Mouse (Mus musculus): ENCODE data around the gene Slc35f3. TPM values are rescaled to one million over a fixed set of nuclear protein-coding genes. Genes with fewer than 3 reads are reported as not detected.

The Slc35f3 gene
- polyA plus RNA-seq, 1 experiment: not detected

DNA sequence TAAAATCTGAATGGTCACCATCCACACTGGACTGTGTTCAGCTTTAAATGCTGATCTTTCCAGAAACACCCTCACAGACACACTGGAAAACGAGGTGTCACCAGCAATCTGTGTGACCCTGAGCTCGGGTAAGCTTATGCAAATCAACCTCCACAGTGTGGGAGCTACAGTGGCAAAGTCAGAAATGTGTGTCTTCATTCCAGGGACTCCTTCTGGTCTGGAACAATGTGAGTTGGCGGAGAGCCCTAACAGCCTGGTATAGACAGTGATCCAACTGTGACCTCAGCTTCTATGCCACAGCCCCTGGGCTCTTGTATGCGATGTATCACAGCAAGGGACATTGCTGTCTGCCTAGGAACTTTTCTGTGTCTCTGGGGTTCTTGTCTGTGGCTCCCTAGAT is 25.3 kb upstream of the Slc35f3 start:
- Histone ChIP-seq H3K27ac (ENCODE audit: insufficient read depth, low read length) (no peak overlapping the region), H3K4me1 (ENCODE audit: control insufficient read depth, insufficient read depth, low read length) (no peaks in the 10 kb centered on the region), H3K4me3 (ENCODE audit: insufficient read depth, low read length) (no peak overlapping the region)
- TF ChIP-seq POLR2A (IDR thresholded peaks at IDR 0.05; ENCODE audit: low read depth, low read length) (no peak), CTCF (IDR thresholded peaks at IDR 0.05; ENCODE audit: borderline replicate concordance, insufficient read depth, low read length) (no peak)

DNA sequence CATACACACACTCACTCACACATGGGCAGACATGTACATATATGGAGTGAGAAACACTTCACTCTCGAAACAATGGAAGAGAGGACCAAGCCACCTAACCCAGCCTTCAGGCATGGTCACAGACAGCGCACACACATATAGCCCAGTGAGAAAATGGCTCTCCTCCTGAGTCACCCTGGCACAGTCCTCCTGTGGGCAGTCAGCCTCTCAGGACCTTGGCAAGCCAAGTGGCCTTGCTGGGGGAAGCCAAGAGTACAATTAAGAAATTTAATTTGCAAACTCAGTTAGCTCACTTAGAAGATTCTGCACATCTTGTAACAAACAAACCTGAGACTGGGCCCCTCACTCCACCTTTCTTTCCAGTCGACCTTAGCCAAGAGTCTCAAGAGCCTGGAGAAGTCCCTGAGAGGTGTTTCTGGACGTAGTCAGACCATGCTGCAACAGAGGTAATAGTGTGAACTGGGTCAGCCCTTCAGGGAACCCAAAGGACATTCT is 23.4 kb upstream of the Slc35f3 start:
- Histone ChIP-seq H3K4me1 (ENCODE audit: control insufficient read depth, insufficient read depth, low read length) (no peaks in the 10 kb centered on the region), H3K27ac (ENCODE audit: insufficient read depth, low read length) (no peak overlapping the region), H3K4me3 (ENCODE audit: insufficient read depth, low read length) (no peak overlapping the region)
- TF ChIP-seq POLR2A (IDR thresholded peaks at IDR 0.05; ENCODE audit: low read depth, low read length) (no peak), CTCF (IDR thresholded peaks at IDR 0.05; ENCODE audit: borderline replicate concordance, insufficient read depth, low read length) (no peak)

DNA sequence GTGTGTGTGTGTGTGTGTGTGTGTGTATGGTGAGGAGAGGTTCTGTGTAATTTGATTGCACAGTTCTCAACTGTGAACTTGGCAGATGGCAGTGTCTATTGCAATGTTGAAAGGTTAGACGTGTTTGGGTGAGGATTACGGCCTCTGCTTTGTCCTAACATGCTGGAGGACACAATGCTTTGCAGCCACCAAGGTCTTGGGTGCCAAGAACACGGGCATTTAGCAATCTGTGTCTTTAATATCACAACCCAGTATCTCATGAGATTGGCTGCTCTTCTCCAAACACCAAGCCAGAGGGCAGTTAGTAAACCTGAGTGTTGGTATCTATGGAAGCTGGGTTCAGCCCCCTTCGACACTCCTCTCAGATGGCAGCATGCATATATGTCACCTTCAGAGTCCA is 22.5 kb upstream of the Slc35f3 start:
- no peak for TF ChIP-seq POLR2A (IDR thresholded peaks at IDR 0.05; ENCODE audit: low read depth, low read length)
- H3K4me3 ChIP-seq (ENCODE audit: insufficient read depth, low read length): no peak overlapping the region
- H3K4me1 ChIP-seq (ENCODE audit: control insufficient read depth, insufficient read depth, low read length): no peaks in the 10 kb centered on the region
- H3K27ac ChIP-seq (ENCODE audit: insufficient read depth, low read length): no peak overlapping the region

DNA sequence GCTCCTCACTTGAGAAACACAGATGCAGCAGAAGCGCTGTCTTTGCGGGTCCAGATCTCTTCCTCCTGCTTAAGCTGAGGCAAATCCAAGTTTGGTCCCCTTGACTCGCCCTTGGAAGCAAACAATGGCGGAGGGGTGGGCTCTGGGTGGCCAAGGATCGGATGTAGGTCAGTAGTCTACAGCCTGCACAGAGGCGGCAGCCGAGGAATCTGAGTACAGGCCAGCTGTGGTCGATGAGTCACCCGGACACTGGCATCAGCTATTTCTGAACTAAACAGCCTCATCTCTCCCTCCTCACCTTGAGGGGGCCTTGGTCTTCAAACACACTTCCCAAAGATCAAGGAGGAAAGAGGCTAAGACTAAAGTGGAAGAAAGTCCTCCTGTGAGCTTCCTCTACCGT is 6.4 kb upstream of the Slc35f3 start:
- Histone ChIP-seq H3K4me3 (ENCODE audit: insufficient read depth, low read length) (no peak overlapping the region), H3K4me1 (ENCODE audit: control insufficient read depth, insufficient read depth, low read length) (no peaks in the 10 kb centered on the region), H3K27ac (ENCODE audit: insufficient read depth, low read length) (no peak overlapping the region)
- TF ChIP-seq POLR2A (IDR thresholded peaks at IDR 0.05; ENCODE audit: low read depth, low read length) (no peak), CTCF (IDR thresholded peaks at IDR 0.05; ENCODE audit: borderline replicate concordance, insufficient read depth, low read length) (no peak)

DNA sequence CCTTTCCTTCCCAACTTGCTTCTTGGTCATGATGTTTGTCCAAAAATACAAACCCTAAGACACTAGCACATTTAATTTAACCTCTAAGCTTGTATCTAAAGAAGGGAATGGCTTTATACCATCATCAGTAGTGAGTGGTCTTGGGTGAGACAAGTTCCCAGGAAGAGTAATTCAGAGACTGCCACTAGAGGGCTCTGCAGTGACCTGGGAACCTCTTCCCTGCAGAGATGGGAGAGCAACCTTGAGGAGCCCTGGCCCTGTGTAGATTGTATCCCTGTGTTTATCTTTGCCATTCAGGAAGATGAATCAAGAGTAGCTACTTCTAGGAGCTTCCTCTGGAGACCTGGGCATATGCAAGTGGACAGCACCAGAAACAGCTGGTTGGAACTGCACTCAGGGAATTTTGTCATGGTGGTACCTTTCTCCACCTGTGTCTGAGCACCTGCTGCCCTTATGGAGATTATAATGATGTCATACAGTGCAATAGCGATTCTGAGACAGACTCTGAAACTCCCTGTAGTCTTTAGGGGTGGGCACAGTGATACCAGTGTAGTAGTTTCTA is 993 bp upstream of the Slc35f3 start:
- Histone ChIP-seq H3K4me3 (ENCODE audit: insufficient read depth, low read length) (no peak overlapping the region), H3K4me1 (ENCODE audit: control insufficient read depth, insufficient read depth, low read length) (no peaks in the 10 kb centered on the region), H3K27ac (ENCODE audit: insufficient read depth, low read length) (no peak overlapping the region)
- TF ChIP-seq POLR2A (IDR thresholded peaks at IDR 0.05; ENCODE audit: low read depth, low read length) (no peak), CTCF (IDR thresholded peaks at IDR 0.05; ENCODE audit: borderline replicate concordance, insufficient read depth, low read length) (peak; percentile 33; the same call in 1 of the 2 replicates)

DNA sequence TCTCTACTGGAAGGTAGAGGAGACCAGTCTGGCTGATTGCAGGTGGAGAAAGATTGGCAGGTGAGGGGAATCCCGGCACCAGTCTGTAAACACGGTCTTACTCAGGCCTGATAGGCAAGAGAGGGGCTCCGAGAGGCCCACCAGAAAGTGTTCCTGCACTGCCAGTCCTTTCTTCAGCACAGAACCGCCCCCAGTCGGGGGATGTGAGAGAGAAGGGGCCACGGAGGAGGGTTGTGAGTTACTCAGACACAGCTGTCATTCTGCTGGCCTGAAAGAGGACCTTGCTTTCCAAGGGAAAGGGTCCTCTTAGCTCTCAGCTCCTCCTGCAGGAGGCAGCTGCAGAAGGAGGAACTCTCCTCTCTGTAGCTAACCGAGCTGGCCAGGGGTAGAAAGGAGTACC is 975 bp downstream of the Slc35f3 start:
- Histone ChIP-seq H3K4me3 (ENCODE audit: insufficient read depth, low read length) (no peak overlapping the region), H3K4me1 (ENCODE audit: control insufficient read depth, insufficient read depth, low read length) (no peaks in the 10 kb centered on the region), H3K27ac (ENCODE audit: insufficient read depth, low read length) (no peak overlapping the region)
- TF ChIP-seq CTCF (IDR thresholded peaks at IDR 0.05; ENCODE audit: borderline replicate concordance, insufficient read depth, low read length) (no peak), POLR2A (IDR thresholded peaks at IDR 0.05; ENCODE audit: low read depth, low read length) (no peak)

DNA sequence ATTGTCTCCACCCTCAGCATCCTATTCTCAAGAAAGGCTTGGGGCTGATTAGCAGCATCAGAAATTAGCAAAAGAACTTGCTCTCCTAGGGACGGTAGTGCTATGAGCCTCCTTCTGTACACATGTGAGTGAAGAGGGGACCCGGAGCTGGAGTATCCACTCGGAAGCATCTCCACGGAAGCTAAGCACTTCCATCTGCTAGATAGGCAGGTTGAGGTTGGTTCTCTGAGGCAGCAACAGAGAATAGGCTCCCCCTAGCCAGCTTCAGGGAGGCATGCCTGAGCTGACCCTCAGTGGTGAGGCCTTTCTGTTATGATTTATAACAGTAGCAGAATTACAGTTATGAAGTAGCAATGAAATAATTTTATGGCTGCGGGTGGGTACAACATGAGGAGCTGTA is 2.0 kb downstream of the Slc35f3 start:
- Histone ChIP-seq H3K27ac (ENCODE audit: insufficient read depth, low read length) (no peak overlapping the region), H3K4me1 (ENCODE audit: control insufficient read depth, insufficient read depth, low read length) (no peaks in the 10 kb centered on the region), H3K4me3 (ENCODE audit: insufficient read depth, low read length) (no peak overlapping the region)
- no peak for TF ChIP-seq POLR2A (IDR thresholded peaks at IDR 0.05; ENCODE audit: low read depth, low read length)

DNA sequence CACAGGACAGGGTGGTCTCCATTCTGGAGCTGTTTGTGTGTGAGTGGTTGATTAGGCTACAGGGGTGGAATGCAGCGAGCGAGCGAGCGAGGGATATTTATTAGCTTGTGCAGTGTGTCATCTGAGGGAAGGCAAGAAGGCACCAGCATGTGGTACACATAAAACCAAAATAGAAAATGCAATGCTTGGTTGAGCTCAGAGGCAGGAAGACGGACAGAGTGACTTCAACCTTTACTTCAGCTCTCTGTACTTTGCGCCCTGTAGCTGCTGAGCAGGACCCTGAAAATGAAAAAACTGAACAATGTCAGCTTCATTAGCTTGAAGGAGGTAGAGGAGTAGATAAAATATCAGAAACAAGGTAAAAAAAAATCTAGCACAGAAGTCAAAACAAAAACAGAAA is 3.2 kb downstream of the Slc35f3 start:
- no peaks in the 10 kb centered on the region for H3K4me1 ChIP-seq (ENCODE audit: control insufficient read depth, insufficient read depth, low read length)
- no peak overlapping the region for H3K27ac ChIP-seq (ENCODE audit: insufficient read depth, low read length)
- TF ChIP-seq POLR2A (IDR thresholded peaks at IDR 0.05; ENCODE audit: low read depth, low read length) (no peak), CTCF (IDR thresholded peaks at IDR 0.05; ENCODE audit: borderline replicate concordance, insufficient read depth, low read length) (no peak)
- no peak overlapping the region for H3K4me3 ChIP-seq (ENCODE audit: insufficient read depth, low read length)

DNA sequence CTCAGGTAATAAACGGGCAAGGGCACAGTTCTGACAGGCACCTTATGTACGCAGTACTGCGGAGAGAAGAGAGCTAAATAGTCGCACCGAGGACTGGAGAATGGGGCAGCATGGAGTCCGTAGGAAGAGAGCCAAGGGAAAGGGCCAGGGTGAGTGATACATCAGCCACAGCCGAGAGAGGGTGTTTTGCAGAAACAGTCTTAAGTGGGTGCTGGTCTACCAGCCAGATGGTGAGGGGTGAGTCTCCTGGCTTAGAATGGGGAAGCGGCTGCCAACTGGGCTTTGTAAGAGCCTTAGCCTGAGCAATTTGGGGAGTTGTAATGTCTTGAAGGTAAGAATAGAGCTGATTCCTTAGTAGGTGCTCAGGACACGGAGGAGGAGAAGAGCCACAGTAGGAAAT is 8.8 kb downstream of the Slc35f3 start:
- no peak overlapping the region for H3K27ac ChIP-seq (ENCODE audit: insufficient read depth, low read length)
- no peaks in the 10 kb centered on the region for H3K4me1 ChIP-seq (ENCODE audit: control insufficient read depth, insufficient read depth, low read length)
- no peak overlapping the region for H3K4me3 ChIP-seq (ENCODE audit: insufficient read depth, low read length)
- TF ChIP-seq POLR2A (IDR thresholded peaks at IDR 0.05; ENCODE audit: low read depth, low read length): no peak
- TF ChIP-seq CTCF (IDR thresholded peaks at IDR 0.05; ENCODE audit: borderline replicate concordance, insufficient read depth, low read length): no peak

DNA sequence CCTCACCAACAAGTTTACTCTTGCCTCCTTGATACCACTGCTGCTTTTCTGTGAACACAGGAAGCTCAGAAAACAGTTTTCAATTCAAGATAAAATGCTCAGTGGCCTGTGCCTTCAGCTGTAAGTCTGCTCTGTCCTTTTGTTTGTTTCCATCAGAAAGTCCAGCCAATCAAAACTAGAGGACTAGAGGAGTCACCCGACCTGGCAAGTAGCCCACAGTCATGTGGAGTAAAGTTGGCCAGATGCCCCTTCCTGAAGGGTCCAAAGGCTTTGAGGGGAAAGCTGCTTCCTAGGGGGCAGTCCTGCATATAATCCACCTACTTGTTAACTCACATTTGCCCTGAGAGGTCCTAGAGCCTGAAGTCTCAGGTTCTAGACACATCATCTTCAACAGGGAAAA is 10.7 kb downstream of the Slc35f3 start:
- no peak for TF ChIP-seq CTCF (IDR thresholded peaks at IDR 0.05; ENCODE audit: borderline replicate concordance, insufficient read depth, low read length)
- TF ChIP-seq POLR2A (IDR thresholded peaks at IDR 0.05; ENCODE audit: low read depth, low read length): no peak
- H3K4me3 ChIP-seq (ENCODE audit: insufficient read depth, low read length): no peak overlapping the region

DNA sequence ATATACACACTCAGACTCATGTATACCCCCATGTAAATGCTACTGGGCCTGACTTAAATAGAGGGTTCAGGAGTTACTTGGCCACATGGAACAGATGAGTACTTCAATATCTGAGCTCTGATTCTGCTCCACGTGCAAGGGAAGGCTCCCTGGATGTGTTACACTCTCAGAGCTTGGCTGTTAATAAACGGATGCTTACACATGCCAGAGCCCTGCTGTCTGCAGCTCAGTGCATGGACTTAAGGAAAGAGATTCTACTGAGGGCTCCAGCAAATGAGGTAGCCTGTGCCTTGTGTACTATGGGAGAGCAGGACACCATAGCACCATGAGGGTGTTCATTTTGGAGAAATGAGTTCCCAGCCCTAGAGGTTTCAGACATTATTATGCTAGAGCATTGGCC is 26.6 kb downstream of the Slc35f3 start:
- Histone ChIP-seq H3K4me1 (ENCODE audit: control insufficient read depth, insufficient read depth, low read length) (no peaks in the 10 kb centered on the region), H3K4me3 (ENCODE audit: insufficient read depth, low read length) (no peak overlapping the region), H3K27ac (ENCODE audit: insufficient read depth, low read length) (no peak overlapping the region)
- TF ChIP-seq CTCF (IDR thresholded peaks at IDR 0.05; ENCODE audit: borderline replicate concordance, insufficient read depth, low read length) (no peak), POLR2A (IDR thresholded peaks at IDR 0.05; ENCODE audit: low read depth, low read length) (no peak)

More for the DNA sequence above, 10.7 kb downstream of the Slc35f3 start:
- Histone ChIP-seq H3K27ac (ENCODE audit: insufficient read depth, low read length) (no peak overlapping the region), H3K4me1 (ENCODE audit: control insufficient read depth, insufficient read depth, low read length) (no peaks in the 10 kb centered on the region)

Measured in embryonic fibroblast, embryonic 13.5 days (primary cell).